Mouse (Mus musculus) lung, adult 18-20 months (tissue): Measurements from ENCODE around the gene Mrpl52.

Experiments used
- DNase-seq, 2 experiments: peaks; one replicate each; pipeline ENCODE4 v3.0.0; 2022; ENCODE audit warnings: mixed read lengths in 2 of 2

Gene Mrpl52

DNA sequence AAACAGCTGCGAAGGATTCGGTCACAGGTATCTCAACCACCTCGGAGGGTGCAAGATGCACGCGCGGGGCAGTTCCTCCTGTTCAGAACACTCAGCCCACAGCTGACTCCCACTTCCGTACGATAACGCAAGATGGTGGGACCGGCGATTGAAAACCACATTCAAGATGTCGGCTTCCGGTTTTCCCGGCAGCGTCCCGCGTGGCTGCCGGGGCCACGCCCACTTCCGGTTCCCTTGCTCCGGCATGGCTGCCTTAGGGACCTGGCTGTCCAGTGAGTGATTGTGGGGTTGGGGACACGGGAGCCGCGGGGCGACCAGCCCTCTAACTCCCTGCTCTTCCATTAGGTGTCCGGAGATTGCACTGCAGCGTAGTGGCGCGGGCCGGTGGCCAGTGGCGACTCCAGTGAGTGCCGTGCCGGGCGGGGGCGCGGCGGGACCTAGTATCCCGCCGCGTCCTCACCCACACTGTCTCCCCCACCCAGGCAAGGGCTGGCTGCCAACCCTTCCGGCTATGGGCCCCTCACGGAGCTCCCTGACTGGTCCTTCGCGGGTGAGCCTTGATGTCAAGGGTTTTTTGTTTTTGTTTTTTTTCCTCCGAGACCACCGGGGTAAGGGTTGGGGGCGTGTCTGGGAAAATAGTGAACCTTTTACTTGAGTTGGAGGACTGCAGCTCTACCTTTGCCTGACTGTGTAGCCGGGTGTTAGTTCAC is at the start of gene Mrpl52:
Gene Mrpl52, plus strand, starts transcription at position 221 of the 710 bp plus-strand sequence.
- peak; percentile 91 to 95 for DNase-seq

DNA sequence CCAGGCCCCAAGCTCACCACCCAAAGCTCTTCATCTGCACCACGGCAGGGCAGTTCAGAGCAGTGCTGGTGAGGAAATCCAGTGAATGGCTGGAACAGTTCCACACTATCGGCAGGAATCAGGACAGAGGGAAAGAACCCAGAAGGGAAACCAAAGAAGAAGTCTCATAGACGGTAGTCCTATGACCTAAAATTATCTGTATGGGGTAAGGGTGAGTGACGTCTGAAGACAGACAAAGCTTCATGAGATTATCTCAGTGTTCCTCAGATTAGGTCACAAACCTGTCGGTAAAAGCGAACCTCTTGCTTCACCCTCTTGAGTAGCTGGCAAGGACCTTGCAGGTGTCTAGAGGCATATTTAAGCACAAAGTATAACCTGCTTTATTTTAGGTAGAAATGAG is 49.5 kb upstream of the Mrpl52 start:
- DNase-seq: no peak

DNA sequence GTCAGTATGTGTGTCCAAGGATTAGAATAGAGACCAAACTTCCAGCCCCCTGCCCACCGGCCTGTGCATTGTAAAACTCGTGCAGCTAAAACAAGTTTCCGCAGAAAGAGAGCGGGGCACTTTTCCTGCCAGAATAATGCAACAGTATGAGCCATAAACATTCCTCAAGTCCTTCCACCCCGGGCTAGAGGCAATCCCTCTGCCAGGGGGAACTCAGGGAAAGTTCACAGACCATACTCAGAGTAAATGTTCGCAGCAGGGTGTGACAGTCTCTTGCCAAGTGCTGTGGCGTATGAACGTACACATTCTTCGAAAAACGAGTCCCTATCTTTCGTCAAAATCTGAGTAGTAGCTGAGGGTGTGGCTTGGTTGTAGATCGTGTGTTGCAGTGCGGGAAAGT is 47.1 kb upstream of the Mrpl52 start:
- DNase-seq: no peak

DNA sequence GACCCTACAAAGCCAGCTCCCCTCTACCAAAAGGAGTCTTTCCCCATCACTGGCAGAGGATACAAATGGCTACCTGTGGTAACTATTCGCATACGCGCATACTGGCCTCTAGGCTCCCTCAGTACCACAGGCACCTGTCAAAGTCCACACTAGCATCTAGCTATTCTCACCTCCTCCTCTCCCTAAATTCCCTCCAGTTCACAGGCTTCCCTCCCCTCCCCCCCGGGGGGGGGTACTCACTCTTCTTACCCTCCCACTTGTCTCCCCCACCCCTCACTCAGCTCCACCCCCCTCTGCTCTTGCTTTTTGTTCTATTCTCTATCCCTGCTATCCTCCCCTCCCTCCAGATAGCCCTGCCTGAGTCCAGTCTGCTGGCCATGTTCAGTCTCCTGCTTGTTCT is 46.1 kb upstream of the Mrpl52 start:
- no peak for DNase-seq

DNA sequence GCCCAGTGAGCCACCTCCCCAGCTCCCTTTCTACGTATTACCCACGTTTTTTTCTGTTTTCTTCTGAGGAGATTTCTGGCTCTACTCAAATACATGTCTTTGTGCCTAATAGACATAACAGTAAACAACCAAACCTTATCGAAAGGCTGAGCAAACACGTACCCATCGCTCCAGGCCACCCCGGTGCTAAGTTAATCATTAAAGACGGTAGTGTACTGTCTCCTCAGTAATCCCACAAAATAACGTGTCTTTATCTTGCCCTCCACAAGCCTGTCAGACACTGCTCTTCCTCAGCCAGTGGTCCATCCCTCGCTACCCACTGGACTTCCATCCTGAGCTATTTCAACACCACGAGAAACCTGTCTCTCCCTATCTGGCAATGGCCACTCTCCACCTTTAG is 44.9 kb upstream of the Mrpl52 start:
- DNase-seq: no peak

DNA sequence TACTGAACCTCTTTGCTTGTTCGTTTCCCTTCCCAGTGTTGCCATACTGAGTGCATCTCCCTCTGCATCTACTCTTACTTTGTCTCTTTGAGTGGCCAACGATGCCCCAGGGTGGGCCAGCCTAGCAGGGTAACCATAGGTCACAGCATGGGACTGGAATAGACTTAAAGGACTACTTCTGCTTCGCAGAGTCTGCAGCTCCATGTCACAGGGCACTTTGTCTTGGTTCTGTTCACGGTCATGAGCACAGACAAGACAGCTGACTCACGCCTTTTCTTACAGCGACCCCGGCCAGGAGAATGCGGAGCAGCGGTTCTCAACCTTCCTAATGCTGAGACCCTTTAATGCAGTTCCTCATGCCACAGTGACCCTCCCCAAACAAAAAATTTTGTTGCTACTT is 44.1 kb upstream of the Mrpl52 start:
- DNase-seq: no peak

DNA sequence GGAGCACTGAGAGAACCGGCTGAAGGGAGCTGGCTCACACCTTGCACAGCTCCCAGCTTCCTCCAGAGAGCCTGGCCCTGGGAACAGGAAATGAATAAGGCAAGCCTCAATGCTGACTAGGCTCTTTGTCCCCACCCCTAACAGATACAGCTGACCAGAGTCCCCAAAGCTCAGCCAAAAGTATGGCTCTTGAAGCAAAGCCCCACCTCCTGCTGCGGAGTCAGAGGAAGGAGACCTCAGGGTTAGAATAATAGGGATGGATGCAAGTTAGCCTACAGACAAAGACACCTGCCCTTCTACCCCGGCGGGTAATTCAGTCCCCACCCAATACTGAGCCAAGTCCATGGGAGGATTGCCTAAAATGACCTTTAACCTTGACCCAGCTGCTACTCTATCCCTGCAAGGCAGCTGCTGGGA is 43.3 kb upstream of the Mrpl52 start:
- DNase-seq: no peak

DNA sequence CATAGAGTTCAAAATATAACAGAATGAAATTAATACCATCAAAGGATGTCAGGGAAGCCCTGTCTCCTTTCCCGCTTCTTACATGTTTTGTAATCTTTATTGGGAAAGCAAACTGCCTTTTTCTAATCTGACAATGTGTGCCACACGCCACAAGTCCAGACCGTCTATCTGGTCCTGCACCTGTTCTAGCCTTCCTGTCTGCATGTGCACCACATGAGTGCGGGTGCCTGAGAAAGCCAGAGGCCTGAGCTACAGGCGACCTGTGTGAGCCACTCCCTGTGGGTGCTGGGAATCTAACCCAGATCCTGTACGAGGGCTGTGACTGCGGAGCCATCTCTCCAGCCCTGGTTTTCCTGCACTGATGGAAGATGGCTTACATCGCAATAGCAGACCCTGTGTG is 42.3 kb upstream of the Mrpl52 start:
- no peak for DNase-seq

DNA sequence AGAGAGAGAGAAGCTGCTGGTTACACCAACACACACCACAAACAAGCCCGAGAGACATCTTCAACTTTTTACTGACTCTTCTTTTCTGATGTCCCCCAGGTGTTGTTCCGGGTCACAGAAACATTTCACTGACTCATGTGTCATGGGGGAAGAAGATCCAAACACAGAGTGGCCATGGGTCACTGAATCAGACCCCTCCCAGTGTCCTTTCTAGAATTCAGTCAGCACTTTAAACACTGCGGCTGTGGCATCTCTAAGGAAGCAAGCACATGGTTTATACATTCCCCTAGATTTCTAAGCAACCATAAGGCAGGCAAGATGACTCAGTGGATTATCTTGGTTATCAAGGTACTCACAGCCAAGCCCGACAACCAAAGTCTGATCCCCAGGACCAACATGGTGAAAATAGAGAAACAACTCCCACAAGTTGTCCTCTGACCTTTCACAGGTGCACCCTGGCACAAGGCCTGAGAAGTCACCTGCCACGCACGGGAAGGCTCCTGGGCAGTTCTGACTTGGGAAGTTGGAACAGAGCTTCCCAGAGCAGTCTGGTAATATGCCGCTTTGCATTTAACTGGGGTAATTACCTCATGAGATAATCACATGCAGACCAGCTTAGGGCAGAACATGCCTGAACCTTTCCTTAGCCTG is 40.6 kb upstream of the Mrpl52 start:
- no peak for DNase-seq

DNA sequence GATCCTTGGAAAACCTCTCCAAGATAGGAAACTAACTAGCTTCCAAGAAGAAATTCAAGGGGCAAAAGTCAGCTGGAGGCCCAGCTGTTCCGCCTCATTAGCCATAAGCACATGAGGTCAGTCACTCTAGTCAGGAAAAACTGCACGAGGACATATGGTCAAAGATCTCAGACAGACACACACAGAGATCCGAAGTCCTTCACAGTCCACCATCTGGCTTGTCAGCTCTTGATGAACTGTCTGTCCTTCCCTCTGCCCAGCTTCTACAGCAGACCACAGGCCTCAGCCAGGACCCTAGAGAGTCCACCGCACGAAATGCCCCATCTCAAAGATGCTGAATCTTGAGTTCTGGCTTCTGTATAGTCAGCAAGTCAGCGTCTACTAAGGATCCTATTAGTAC is 39.2 kb upstream of the Mrpl52 start:
- no peak for DNase-seq

DNA sequence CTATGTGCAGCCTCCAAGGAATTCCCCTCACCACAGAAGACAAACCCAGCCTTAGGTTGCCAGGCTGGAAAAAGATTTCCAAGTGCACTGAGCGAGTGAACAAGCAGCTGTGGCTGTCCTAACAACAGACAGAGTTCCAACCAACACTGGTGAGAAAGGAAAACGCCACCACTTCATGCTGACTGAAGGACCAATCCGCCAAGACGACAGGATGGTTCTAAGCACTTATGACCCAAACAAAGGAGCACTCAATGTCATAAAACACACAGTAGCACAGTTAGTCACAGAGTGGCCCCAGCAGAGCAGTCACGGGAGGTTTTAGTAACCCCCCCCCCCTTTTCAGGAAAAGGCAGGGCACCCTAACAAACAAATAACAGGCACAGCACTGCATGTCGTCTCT is 35.9 kb upstream of the Mrpl52 start:
- DNase-seq: peak; percentile 31 to 59

DNA sequence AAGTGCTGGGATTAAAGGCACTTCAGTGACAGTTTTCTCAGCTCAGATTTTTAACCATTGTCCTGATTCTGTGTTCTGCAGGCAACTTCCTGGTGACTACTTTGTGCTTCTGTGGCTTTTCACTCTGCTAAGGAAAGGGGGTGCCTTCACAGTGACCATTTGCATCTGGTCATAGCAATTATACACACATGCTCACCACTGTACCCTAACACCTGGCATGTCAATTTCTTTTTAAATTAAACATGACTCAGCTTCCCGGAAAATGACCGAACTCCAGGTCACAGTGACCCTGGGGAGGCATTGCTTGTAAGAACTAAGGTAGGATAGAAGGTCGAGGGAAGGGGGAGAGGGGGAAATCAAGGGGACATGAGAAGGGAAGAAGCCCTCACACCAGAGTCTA is 32.9 kb upstream of the Mrpl52 start:
- DNase-seq: no peak

DNA sequence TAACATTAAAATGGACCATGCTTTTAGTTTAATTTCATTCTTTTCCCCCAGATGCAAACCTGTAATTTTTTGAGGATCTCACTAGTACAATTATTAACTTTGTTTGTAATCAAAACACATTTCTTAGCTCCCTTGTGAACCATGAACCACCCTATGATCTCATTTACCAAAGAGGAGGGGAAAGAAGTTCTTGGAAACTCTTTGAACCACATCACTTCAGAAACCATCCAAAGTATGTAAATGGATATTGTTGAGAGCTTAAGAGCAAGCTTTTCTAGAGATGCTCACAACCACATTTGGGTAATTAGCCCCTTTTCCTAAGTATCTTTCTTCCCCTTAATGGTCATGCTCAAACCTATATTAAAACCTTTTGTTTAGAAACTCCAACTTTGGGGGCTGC is 32.4 kb upstream of the Mrpl52 start:
- no peak for DNase-seq

DNA sequence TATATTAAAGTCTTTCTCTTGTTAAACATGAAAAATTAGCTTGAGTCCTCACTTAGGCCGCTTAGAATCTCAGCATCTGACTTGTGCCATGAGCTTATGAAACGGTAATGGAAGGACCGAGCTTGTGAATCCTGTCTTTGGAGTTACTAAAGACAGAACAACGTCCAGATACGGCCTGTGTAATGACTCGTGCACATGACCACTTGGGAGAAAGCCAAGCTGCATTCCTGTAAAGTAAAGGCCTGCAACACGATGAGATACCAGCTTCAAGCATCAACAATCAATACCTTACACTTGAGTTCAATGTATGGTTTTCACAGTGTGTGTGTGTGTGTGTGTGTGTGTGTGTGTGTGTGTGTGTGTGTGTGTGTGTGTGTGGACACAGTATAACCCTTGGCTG is 30.0 kb upstream of the Mrpl52 start:
- DNase-seq: no peak

DNA sequence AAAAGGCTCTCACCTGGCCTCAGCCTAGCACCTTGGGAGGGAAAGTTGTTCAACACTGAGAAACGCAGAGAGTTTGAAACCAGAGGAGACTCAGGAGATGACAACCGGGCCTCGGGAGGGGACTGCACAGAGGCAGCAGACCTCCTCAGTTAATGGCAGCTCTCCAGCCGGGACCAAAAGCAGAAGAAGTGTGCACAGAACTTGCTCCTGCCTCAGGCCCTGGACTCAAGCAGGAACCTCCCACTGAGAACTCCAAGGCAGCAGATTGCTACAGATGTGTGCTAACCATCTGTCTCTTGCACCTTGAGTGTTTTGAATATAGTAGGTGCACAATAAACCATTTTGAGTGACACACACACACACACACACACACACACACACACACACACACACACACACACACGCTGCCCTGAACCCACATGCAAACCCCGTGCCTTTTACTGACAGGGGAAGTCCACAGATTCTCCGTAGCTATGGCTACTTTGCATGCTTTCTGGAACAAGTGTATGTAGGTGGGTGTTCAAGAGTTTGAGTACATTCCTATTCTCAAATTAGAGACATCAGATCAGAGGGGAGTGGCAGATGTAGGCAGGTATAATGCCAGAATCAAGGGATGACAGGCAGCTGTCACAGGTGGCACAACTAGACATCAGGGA is 28.7 kb upstream of the Mrpl52 start:
- DNase-seq: no peak

DNA sequence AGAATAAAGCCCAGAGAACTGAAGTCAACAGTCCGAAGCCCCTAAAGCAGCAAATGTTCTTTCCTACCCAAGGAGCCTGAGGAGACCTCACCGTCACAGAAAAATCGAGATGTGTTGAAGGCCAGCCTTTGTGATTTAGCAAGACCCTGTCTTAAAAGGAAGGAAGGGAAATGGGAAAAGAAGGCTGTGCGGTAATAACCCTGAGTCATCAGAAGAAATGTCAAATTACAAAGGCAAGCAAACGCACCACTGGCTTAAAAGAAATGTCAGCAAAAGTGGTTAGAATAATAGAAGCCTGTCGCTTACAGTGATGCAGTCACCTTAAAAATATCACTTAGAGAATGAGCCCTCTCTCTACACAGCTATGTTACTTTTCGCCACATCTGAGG is 28.2 kb upstream of the Mrpl52 start:
- DNase-seq: no peak

DNA sequence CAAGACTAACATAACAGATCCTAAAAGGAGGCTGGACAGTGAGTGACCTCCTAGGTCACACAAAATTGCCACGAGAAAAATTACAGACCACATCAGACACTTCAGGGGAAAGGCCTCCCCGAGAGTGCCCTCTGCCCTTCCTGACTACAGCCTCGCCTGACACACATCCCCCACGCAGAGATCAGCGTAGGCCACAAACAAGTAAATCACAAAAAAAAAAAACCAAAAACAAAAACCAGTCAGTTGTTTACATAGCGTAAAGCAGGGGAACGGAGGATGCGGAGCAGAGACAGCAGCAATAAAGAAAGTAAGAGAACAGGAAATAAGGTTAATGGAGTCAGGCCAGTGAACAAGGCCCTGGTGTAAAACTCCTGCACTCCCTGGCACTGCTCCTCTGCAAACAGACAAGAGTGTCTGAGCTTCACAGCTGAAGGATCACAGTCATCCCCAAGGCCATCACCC is 27.8 kb upstream of the Mrpl52 start:
- DNase-seq: no peak

DNA sequence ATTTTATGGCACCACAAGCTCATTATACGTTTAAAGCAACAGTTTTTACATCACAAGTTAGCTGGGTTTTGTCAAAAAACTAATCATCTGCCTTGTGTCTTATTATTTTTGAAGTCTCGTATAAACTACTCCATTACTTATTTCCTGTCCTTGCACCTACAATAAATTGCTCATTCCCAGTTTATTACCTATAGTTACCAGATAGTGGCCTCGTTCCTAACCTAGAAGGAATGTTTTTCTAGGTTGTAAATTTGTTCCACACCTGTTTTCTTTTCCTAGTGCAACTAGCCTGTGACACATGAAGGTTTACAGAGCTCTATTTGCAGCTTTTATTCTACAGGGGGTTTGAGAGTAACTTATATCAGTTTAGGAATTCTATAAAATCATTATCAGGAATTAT is 25.0 kb upstream of the Mrpl52 start:
- DNase-seq: no peak

DNA sequence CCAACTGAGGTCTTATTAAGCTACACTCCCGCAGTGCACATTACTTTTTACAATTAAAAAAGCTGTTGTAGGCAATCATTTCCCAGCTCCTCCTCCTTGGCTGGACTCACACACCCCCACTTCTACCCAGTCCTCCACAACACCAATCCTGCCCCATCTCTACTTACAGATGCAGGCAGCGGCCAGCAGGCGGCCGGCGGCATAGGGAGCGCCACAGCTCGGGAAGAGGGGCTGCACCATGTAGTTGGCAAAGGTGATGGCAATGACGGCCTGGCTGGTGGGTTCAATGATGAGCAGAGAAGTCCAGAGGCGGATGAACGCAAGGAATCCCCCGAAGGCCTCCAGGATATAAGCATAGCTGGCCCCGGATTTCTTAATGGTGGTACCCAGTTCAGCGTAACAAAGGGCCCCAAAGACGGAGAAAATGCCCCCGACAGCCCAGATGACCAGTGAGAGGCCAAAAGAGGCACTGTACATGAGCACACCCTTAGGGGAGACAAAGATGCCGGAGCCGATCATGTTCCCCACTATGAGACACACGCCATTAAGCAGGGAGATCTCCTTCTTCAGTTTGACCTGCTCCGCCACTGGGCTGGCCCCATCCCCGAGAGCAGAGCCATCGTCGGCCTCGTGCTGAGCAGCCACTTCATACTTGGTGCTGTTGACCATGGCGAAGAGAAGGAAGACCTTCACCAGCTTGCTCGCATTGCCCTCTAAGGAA is 18.2 kb upstream of the Mrpl52 start:
- DNase-seq: no peak

DNA sequence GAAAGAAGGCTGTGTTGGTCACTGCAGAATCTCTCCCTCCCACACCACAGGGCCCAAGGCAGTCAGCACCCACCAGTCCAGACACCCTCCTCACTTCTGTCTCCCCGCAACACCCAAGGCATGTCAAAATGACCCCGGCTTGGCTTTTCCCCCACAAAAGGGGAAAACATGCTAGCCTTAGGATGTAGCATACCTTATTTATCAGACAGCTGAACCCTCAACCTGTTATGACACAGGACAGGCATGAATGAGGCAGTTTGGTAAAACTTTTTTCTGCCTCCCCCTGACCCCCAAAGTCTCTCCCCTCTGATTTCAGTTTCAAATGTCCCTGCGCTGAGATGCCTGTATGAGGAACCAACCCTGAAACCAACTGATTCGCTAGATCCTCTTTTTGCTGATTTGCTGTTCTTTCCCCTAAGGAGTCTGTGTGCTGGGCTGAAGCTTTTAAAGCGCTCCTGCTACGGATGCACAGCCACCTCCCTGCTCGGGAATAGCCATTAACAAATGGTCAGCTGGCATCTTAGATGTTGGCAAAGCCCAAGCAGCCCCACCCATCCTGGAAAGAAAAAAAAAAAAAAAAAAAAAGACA is 17.6 kb upstream of the Mrpl52 start:
- DNase-seq: peak in 1 of 2 experiments; percentile 16

DNA sequence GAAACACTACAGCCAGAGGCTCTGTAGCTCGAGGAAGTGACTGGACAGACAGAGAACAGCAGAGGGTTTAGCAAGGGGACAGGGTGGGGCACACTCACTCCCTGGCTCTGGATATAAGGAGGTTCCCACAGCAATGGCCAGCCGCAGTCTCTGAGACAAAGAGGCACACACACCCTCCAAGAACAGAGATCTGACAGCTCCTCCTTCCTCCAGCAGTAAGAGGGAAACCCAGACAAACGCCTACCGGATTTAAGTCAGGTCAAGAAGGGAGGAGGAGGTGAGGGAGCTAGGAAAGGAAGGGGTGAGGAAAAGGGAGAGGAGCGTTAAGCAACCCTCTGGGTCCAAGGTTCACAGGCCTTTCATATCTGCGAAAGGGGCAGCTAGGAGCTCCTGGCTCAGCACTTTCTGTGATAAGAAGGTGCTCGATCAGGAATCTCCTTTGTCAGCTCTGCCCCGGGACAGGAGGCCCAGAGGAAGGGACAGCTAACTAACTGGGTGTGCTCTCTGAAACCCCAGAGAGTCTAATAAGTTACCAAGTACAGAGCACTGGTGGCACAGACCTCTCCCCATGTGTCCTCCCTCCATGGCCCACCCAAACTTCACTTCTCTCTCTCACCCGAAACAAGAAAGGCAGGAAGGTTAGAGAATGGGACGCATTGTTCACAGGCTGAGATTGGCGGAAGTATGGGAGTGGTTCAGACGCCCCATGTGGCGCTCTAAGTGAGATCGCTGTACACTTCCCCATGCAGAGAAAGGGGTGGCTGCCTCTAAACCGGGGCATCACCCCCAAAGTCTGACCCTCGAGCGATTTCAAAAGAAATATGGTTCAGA is 16.5 kb upstream of the Mrpl52 start:
- peak; percentile 59 to 66 for DNase-seq

DNA sequence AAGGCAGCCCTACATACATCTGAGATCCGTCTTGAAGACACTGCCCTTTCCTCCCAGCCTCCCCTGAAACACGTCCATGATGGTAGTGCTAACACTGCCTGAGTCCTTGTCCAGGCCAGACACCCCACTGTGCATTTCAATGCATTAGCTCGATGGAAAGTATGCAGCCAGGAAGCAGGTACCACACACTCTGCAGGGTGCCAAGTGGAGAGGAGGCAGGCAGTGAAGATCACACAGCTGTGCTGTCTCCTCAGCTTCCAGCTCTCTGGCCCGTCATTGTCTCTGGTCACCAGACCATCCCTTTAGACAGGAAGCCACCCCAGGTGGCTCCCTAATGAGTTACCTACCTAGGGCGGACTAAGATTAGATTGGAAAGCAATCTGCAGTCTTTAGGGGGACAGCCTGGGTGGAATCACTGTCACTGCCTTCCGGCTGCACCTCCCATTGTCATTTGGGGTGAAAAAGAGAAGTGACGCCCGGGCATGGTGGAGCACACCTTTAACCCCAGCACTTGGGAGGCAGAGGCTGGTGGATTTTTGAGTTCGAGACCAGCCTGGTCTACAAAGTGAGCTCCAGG is 14.6 kb upstream of the Mrpl52 start:
- DNase-seq: no peak
